Mouse (Mus musculus) monocyte, adult 5-6 weeks (primary cell): ENCODE results near the gene Zfp326. TPM values are rescaled to one million over a fixed set of nuclear protein-coding genes. Genes with fewer than 3 reads are reported as not detected.

Experiments used
- ATAC-seq: fragments of 153-309, 156-312 bp; replicated peaks from 2 replicates; pipeline ENCODE4 v1.8.0; 2017; ENCODE audit warnings: mild to moderate bottlenecking; ENCODE audit not compliant: low TSS enrichment, insufficient number of reproducible peaks, severe bottlenecking, poor library complexity, low FRiP score
- total RNA-seq: library from RNA; stranded (forward); fragments of 200-1000, 200-491, 200-594 nt; gene quantifications from 3 replicates; pipeline ENCODE4 v1.2.3, GENCODE M21; 2017

Zfp326 gene
- total RNA-seq, 1 experiment from 2014 or later = 48.8 TPM

GRCm38 (mm10) chr5:105922818-105923487 is 46.6 kb downstream of the Zfp326 start:
- ATAC-seq = no peak

GRCm38 (mm10) chr5:105924347-105924746 is 48.0 kb downstream of the Zfp326 start:
- no peak for ATAC-seq

GRCm38 (mm10) chr5:105925568-105926255 is 49.3 kb downstream of the Zfp326 start:
- no peak for ATAC-seq

GRCm38 (mm10) chr5:105930282-105930681 is 53.9 kb downstream of the Zfp326 start:
- ATAC-seq = peak; percentile 54; the same call in 1 of the 2 replicates

GRCm38 (mm10) chr5:105932392-105932791 is 56.0 kb downstream of the Zfp326 start:
- ATAC-seq = peak; percentile 22; the same call in 1 of the 2 replicates

GRCm38 (mm10) chr5:105941951-105942350 is 65.6 kb downstream of the Zfp326 start:
- ATAC-seq = no peak

Other genes with a start within 250 kb of the Zfp326 start
- 40.9 to 56.0 TPM (median 41.9 TPM) in 3 replicates for gene Lrrc8d, start 176.6 kb upstream of the Zfp326 start, total RNA-seq